Mouse (Mus musculus) neural tube, embryonic 12.5 days (tissue): ENCODE measurements around the gene Rbm4b. TPM values are rescaled to one million over a fixed set of nuclear protein-coding genes. Genes with fewer than 3 reads are reported as not detected.
A peak's percentile ranks its signal among the peaks of the same experiment; 100 is the strongest.

Source experiments
- ATAC-seq: fragments of 200-750 bp; cut with Nextera tagmentation; 2 replicates; pipeline ENCODE4 v1.8.0; 2017; ENCODE audit warnings: low read depth, mild to moderate bottlenecking, moderate TSS enrichment, moderate library complexity; ENCODE audit not compliant: low FRiP score
- H3K27ac ChIP-seq: fragments of 300-500 bp; sonication (generic); 2 replicates; pipeline ENCODE4 v1.5.1; 2016
- H3K27me3 ChIP-seq: fragments of 300-500 bp; sonication (generic); replicated peaks from 2 replicates; pipeline ENCODE4 v1.6.1; 2016; ENCODE audit warnings: mild to moderate bottlenecking
- H3K36me3 ChIP-seq: fragments of 300-500 bp; sonication (generic); 2 replicates; pipeline ENCODE4 v1.6.1; 2016; ENCODE audit warnings: mild to moderate bottlenecking
- H3K4me1 ChIP-seq: fragments of 300-500 bp; sonication (generic); 2 replicates; pipeline ENCODE4 v1.6.1; 2016
- H3K4me2 ChIP-seq: fragments of 300-500 bp; sonication (generic); replicated peaks from 2 replicates; pipeline ENCODE4 v1.6.1; 2016; ENCODE audit warnings: mild to moderate bottlenecking
- H3K4me3 ChIP-seq: fragments of 300-500 bp; sonication (generic); 2 replicates; pipeline ENCODE4 v1.5.1; 2016
- H3K9ac ChIP-seq: fragments of 300-500 bp; sonication (generic); 2 replicates; pipeline ENCODE4 v1.6.1; 2016; ENCODE audit warnings: mild to moderate bottlenecking
- H3K9me3 ChIP-seq: fragments of 300-500 bp; sonication (generic); 2 replicates; pipeline ENCODE4 v1.6.1; 2016; ENCODE audit warnings: mild to moderate bottlenecking
- WGBS: fragments of 180-500 bp; shearing (Covaris S2); methylation state at CpG from one replicate; pipeline ENCODE4 v1.1.7; 2016; 5-methylcytosine and 5-hydroxymethylcytosine counted together
- polyA plus RNA-seq: library from polyadenylated mRNA; unstranded; fragments of >200 nt; fragmentation: Nextera tagmentation; extraction: Ambion mirVana; gene quantifications from 2 replicates; pipeline ENCODE4 v1.2.1, GENCODE M21; 2016

Gene Rbm4b
- polyA plus RNA-seq, 1 experiment from 2014 or later: 157 TPM

DNA sequence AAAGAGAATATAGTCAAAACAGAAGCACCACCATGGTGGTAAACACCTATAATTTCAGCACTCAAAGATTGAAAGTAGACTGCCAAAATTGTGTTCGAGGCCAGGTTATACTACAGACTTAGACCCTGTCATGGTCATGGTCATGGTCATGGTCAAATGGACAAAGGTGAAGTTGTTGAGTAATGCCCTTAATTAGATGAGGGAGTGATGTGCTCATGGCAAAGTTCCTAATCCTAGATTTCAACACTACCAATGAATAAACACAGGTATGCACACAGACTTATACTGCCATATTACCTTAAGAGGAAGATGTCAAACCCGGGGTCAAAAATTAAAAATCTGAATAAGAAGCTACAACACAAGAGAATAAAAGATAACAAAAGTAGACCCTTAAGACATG is 30.0 kb downstream of the Rbm4b start:
- Histone ChIP-seq H3K4me3 (no peak overlapping the region), H3K4me1 (peaks cover 24% of the 10 kb centered on the region), H3K9me3 (no peaks in the 10 kb centered on the region), H3K27me3 (no peaks in the 10 kb centered on the region), H3K27ac (no peak overlapping the region), H3K4me2 (no peak overlapping the region), H3K36me3 (peaks cover 77% of the 10 kb centered on the region), H3K9ac (no peak overlapping the region)
- 94% methylated on average over 2 of the region's 2 CpGs for WGBS
- ATAC-seq: no peak

GRCm38 (mm10) chr19:4793281-4793830 is 37.1 kb downstream of the Rbm4b start:
- 3% methylated on average over 16 of the region's 16 CpGs for WGBS
- Histone ChIP-seq H3K9ac (peak overlapping the region; percentile 67), H3K36me3 (peaks cover 29% of the 10 kb centered on the region), H3K9me3 (no peaks in the 10 kb centered on the region), H3K4me1 (peaks cover 32% of the 10 kb centered on the region), H3K27ac (peak overlapping the region; percentile 37; the same call in 1 of the 2 replicates), H3K4me3 (peak overlapping the region; percentile 78), H3K4me2 (peak overlapping the region; percentile 70), H3K27me3 (no peaks in the 10 kb centered on the region)
- peak; percentile 70 for ATAC-seq

DNA sequence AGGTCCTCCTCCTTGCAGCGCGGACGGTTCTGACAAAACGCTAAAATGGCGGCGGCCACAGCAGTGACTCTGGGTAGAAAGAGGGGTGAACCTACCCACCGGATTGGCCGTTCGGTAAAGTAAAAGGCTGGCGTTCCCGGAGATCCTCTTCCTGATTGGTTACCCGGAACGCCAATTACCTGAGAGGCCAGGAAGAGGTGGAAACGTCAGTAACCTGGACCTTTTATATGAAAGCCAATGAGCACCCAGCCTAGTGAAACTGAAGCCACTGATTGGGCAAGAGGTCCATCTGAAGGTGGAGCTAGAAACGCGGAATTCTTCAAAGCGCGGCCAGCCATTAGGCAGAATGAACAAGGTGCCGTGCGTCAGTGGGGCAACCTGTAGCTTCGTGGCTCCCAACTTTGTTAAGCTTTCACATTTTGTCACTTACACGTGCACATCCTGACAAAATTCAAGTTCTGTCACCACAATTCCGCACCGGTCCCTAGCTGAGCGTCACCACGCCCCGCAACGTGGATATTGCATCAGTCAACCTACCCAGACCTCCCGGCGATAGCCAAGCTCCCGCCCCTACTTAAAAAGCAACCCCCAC is 37.6 kb downstream of the Rbm4b start, which contains the start of gene Rbm4:
Rbm4 (minus strand) TSS at position 71 of the 592 bp plus-strand sequence.
- peak within 1 kb of the TSS; percentile 70 for H3K4me2 ChIP-seq
- H3K4me3 ChIP-seq: peak within 1 kb of the TSS; percentile 78
- no peaks in the 10 kb centered on the region for H3K9me3 ChIP-seq
- peak; percentile 98 for ATAC-seq
- H3K27me3 ChIP-seq: no peaks in the 10 kb centered on the region
- H3K36me3 ChIP-seq: peaks cover 33% of the 10 kb centered on the region
- under 1% methylated on average over 31 of the region's 31 CpGs for WGBS
- H3K4me1 ChIP-seq: peaks cover 32% of the 10 kb centered on the region
- peak within 1 kb of the TSS; percentile 37; the same call in 1 of the 2 replicates for H3K27ac ChIP-seq
- H3K9ac ChIP-seq: peak within 1 kb of the TSS; percentile 67

- Histone ChIP-seq H3K4me1 (peaks cover 17% of the 10 kb centered on the region), H3K27me3 (no peaks in the 10 kb centered on the region), H3K4me3 (no peak overlapping the region), H3K9ac (no peak overlapping the region), H3K9me3 (no peaks in the 10 kb centered on the region), H3K27ac (no peak overlapping the region), H3K36me3 (peaks cover 37% of the 10 kb centered on the region), H3K4me2 (no peak overlapping the region)
- no peak for ATAC-seq
- WGBS: 80% methylated on average over 1 of the region's 1 CpGs
Measured at GRCm38 (mm10) chr19:4795929-4796328, 39.6 kb downstream of the Rbm4b start.

DNA sequence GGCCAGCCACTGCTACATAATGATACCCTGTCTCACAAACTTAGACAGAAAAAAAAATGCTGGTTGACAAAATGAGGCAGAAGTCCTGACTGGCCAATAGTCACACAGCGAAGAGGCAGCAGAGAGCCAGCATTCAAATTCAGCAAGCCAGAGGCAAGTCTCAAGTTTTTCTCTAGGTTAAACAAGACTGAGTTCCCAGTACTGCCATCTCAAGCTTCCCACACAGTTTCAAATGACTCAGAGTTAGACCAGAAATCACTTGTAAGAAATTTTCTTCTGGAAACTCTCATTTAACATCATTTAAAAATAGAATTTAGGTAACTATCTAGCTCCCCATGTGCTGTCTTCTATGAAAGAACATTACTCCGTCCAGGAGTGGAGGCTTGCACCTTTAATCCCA is 41.5 kb downstream of the Rbm4b start:
- Histone ChIP-seq H3K4me1 (peaks cover 1% of the 10 kb centered on the region; the same call in 1 of the 2 replicates), H3K27ac (no peak overlapping the region), H3K4me2 (no peak overlapping the region), H3K9me3 (no peaks in the 10 kb centered on the region), H3K36me3 (peaks cover 44% of the 10 kb centered on the region), H3K4me3 (no peak overlapping the region), H3K27me3 (no peaks in the 10 kb centered on the region), H3K9ac (no peak overlapping the region)
- WGBS: 93% methylated on average over 2 of the region's 2 CpGs
- no peak for ATAC-seq

DNA sequence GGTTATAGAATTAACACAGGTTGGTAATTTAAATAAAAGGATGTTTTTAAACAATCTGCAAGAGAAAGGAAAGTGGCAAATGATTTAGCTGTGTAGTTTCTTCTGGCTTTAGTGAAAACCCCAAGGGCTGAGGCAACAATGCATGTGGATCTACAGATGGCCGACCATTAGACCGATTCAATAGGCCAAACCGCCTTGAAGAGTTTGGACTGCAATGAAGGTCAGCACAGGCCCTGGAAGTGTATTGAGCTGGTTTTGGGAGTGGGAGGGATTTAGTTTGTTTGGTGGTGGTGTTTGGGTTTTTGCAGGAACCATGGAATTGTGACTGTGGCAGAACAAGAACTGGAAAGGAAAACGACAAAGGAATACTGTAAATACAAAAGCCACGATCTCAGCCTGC is 42.8 kb downstream of the Rbm4b start:
- H3K36me3 ChIP-seq: peaks cover 56% of the 10 kb centered on the region
- no peak overlapping the region for H3K27ac ChIP-seq
- H3K9ac ChIP-seq: no peak overlapping the region
- peaks cover 5% of the 10 kb centered on the region; the same call in 1 of the 2 replicates for H3K4me1 ChIP-seq
- H3K4me2 ChIP-seq: no peak overlapping the region
- WGBS: 92% methylated on average over 5 of the region's 5 CpGs
- H3K9me3 ChIP-seq: no peaks in the 10 kb centered on the region
- H3K4me3 ChIP-seq: no peak overlapping the region
- no peak for ATAC-seq
- no peaks in the 10 kb centered on the region for H3K27me3 ChIP-seq

DNA sequence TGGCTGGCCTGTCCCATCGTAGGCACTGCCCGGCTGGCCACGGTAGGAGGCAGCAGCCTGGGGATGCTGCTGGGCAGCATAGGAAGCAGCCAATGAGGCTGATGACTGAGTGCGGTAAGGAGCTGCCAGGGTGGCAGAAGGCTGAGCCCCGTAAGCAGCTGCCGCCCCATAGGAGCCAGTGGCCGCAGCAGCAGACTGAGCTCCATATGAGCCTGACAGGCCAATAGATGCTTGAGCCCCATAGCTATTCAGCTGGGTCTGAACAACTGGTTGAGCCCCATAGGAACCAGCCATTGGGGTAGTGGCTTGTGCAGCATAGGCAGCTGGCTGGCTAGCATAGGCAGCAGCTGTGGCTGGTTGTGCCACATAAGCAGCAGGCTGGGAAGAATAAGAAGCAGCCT is 46.4 kb downstream of the Rbm4b start:
- Histone ChIP-seq H3K4me1 (peaks cover 5% of the 10 kb centered on the region; the same call in 1 of the 2 replicates), H3K9ac (no peak overlapping the region), H3K4me3 (no peak overlapping the region), H3K27me3 (no peaks in the 10 kb centered on the region), H3K36me3 (peaks cover 55% of the 10 kb centered on the region), H3K4me2 (no peak overlapping the region), H3K9me3 (no peaks in the 10 kb centered on the region), H3K27ac (no peak overlapping the region)
- ATAC-seq: no peak
- WGBS: 95% methylated on average over 7 of the region's 7 CpGs

DNA sequence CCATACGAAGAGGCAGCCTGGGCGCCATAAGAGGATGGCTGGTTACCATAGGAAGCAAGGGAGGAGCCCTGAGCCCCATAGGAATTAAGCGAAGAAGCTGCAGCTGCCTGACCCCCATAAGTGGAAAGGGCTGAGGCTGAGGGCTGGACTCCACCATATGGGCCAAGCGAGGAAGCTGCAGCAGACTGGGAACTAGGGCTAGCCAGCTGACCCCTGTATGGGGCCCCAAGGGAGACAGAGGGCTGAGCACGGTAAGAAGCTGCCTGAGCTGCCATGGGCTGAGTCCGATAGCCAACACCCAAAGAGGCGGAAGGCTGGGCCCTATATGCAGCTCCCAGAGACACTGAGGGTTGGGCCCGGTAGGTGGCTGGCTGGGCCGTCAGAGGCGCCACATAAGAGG is 47.0 kb downstream of the Rbm4b start:
- ATAC-seq: no peak
- WGBS: 81% methylated on average over 10 of the region's 10 CpGs
- no peaks in the 10 kb centered on the region for H3K9me3 ChIP-seq
- peaks cover 53% of the 10 kb centered on the region for H3K36me3 ChIP-seq
- peaks cover 9% of the 10 kb centered on the region; the same call in 1 of the 2 replicates for H3K4me1 ChIP-seq
- H3K4me2 ChIP-seq: no peak overlapping the region
- H3K27me3 ChIP-seq: no peaks in the 10 kb centered on the region
- H3K9ac ChIP-seq: no peak overlapping the region
- no peak overlapping the region for H3K27ac ChIP-seq
- no peak overlapping the region for H3K4me3 ChIP-seq

DNA sequence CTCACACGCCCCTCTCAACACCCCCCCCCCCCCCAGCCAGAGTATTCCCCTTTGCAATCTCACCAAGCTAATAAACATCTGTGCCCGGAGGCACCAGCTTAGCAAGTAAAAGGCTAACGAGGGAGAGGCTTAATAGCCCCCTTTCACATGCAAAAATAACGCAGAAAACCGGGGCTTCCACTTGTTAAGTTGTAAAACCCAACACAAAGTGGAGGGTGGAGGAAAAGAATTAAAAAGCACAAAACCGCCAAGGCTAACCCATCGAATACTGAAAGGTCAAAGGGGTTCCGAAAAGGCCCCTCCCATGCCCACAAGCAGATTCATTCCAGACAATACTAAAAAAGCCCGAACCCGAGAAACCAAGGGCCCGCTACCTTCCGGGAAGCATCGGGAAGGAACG is 54.0 kb downstream of the Rbm4b start:
- Histone ChIP-seq H3K27ac (no peak overlapping the region), H3K36me3 (no peaks in the 10 kb centered on the region), H3K4me2 (peak overlapping the region; percentile 79), H3K27me3 (no peaks in the 10 kb centered on the region), H3K9ac (peak overlapping the region; percentile 58), H3K4me1 (peaks cover 19% of the 10 kb centered on the region), H3K4me3 (peak overlapping the region; percentile 82), H3K9me3 (no peaks in the 10 kb centered on the region)
- WGBS: under 1% methylated on average over 14 of the region's 14 CpGs
- ATAC-seq: no peak

DNA sequence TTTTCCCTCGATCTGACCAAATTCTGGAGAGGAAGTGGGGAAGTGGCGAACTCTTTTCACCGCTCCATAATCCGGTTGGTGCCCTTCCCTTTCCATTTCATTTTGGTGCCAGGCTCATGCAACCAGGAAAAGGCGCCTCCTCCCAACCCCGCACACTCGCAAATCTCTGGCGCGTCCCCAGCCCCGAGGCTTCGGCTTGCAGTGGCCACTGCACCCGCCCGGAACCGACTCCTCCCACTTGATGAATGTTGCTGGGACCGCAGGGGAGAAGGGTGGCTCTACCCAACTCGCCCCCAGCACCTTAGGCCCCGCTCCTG is 54.4 kb downstream of the Rbm4b start:
- no peak overlapping the region for H3K27ac ChIP-seq
- H3K36me3 ChIP-seq: no peaks in the 10 kb centered on the region
- H3K9me3 ChIP-seq: no peaks in the 10 kb centered on the region
- peak overlapping the region; percentile 58 for H3K9ac ChIP-seq
- H3K27me3 ChIP-seq: no peaks in the 10 kb centered on the region
- H3K4me3 ChIP-seq: peak overlapping the region; percentile 82
- under 1% methylated on average over 17 of the region's 17 CpGs for WGBS
- peak overlapping the region; percentile 79 for H3K4me2 ChIP-seq
- peaks cover 19% of the 10 kb centered on the region for H3K4me1 ChIP-seq
- ATAC-seq: no peak

DNA sequence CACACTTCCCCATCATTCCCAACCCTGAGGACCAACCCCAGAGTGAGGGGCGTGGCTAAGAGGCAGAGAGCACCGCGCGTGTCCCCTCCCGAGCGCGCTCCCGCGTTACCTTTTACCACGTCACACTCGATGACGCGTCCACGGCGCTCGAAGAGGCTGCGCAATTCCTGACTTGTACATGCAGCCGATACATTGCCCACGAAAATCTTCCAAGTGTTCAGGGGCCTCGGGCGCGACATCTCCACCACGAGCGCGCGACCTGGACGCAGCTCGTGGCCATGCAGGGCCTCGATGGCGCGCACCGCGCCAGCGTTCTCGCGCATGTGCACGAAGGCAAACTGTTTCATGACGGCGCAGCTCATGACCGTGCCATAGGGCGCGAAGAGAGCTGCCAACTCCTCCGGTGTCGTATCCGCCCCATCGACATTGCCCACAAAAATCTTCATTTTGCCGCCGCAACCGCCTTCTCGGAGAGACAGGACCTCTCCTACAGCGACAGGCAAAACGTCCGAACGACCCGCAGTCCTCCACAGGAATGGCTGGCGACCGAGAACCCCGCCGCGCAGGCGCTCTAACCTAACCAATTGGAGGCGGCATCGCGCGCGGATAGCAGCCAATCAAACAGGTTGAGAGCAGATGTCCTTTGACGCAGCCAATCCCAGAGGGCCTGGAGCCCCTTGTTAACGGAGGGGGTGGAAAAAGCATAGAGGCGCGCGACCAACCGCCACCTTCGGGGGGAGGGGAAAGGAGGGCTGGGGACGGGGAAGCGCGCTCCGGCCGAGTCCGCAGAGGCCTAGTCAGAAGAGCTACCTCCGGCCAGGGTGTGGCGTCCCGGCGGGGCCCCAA is 55.0 kb downstream of the Rbm4b start, which contains the start of the genes Gm21992 and Rbm14:
Gm21992 (minus strand) TSS at position 550 of the 846 bp plus-strand sequence.
Rbm14 (minus strand) TSS at position 572 of the 846 bp plus-strand sequence.
- no peaks in the 10 kb centered on the region for H3K27me3 ChIP-seq
- under 1% methylated on average over 83 of the region's 83 CpGs for WGBS
- peak within 1 kb of the TSS; percentile 82 for H3K4me3 ChIP-seq
- H3K9ac ChIP-seq: peak within 1 kb of the TSS; percentile 66
- ATAC-seq: peak; percentile 99
- H3K9me3 ChIP-seq: no peaks in the 10 kb centered on the region
- H3K27ac ChIP-seq: peak within 1 kb of the TSS; percentile 81
- H3K4me1 ChIP-seq: peaks cover 19% of the 10 kb centered on the region
- no peaks in the 10 kb centered on the region for H3K36me3 ChIP-seq
- H3K4me2 ChIP-seq: peak within 1 kb of the TSS; percentile 79

- no peaks in the 10 kb centered on the region for H3K9me3 ChIP-seq
- peak overlapping the region; percentile 82 for H3K4me3 ChIP-seq
- peak overlapping the region; percentile 81 for H3K27ac ChIP-seq
- no peaks in the 10 kb centered on the region for H3K27me3 ChIP-seq
- H3K4me2 ChIP-seq: peak overlapping the region; percentile 79
- no peaks in the 10 kb centered on the region for H3K36me3 ChIP-seq
- peak; percentile 43 for ATAC-seq
- WGBS: 6% methylated on average over 12 of the region's 12 CpGs
- H3K4me1 ChIP-seq: peaks cover 19% of the 10 kb centered on the region
- peak overlapping the region; percentile 66 for H3K9ac ChIP-seq
Measured at GRCm38 (mm10) chr19:4811909-4812242, 55.6 kb downstream of the Rbm4b start.
